In the genomic region with DNA sequence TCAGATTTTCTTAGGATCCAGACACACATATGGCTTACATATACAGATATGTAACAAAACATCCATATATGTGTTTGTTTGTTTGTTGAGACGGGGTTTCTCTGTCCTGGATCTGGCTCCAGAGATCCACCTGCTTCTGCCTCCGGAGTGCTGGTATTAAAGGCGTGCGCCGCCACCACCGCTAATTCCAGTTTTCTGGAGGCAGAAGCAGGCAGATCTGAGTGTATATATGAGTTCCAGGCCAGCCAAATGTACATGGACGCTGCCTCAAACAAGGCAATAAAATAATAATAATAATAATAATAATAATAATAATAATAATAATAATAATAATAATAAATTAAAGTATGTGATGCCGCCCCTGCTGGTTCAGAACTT, we compare ENCODE assay signal across 12 mouse cellular contexts. TPM values are rescaled to one million over a fixed set of nuclear protein-coding genes. Genes with fewer than 3 reads are reported as not detected.
DNase-seq lines count a peak whose midpoint lies in the region; ATAC-seq and TF ChIP-seq lines count a peak whose summit lies in the region.
"Had no signal": no experiment of that assay in that cellular context is flagged by ENCODE, and none has a peak within 500 bp of the region (broad histone marks: within the 10 kb centered on the region; RNA-seq: fewer than 3 reads in every experiment).

No protein-coding gene starts in this region.

- H3K4me3 ChIP-seq in lung, embryonic 14.5 days (ENCODE audit: low read depth, low read length): no peak overlapping the region; the same call in 1 of the 2 replicates
- H3K4me3 ChIP-seq in embryonic facial prominence, embryonic 14.5 days (ENCODE audit: low read depth, low read length): peak overlapping the region; percentile 73; the same call in 1 of the 2 replicates
- peak overlapping the region; percentile 76; the same call in 1 of the 2 replicates for H3K4me3 ChIP-seq in hindbrain, embryonic 16.5 days (ENCODE audit: low read length)
- no peak overlapping the region; the same call in 1 of the 2 replicates for H3K4me3 ChIP-seq in midbrain, embryonic 16.5 days (ENCODE audit: low read depth, low read length)

- H3K9me3 ChIP-seq in lung, embryonic 14.5 days (ENCODE audit: low read depth, low read length): no peaks in the 10 kb centered on the region
- H3K9me3 ChIP-seq in embryonic facial prominence, embryonic 14.5 days (ENCODE audit: control insufficient read depth, low read length): no peaks in the 10 kb centered on the region
- no peaks in the 10 kb centered on the region for H3K9me3 ChIP-seq in hindbrain, embryonic 16.5 days (ENCODE audit: control insufficient read depth, low read length)
- H3K9me3 ChIP-seq in midbrain, embryonic 16.5 days (replicated peaks; ENCODE audit: control insufficient read depth, low read length, poor library complexity, severe bottlenecking): no peaks in the 10 kb centered on the region

- no peak overlapping the region for H3K27ac ChIP-seq in lung, embryonic 14.5 days (ENCODE audit: low read depth)
- H3K27ac ChIP-seq in embryonic facial prominence, embryonic 14.5 days (replicated peaks; ENCODE audit: low read depth, low read length): no peak overlapping the region
- no peak overlapping the region for H3K27ac ChIP-seq in hindbrain, embryonic 16.5 days (ENCODE audit: low read depth, low read length)
- H3K27ac ChIP-seq in midbrain, embryonic 16.5 days (ENCODE audit: low read length): no peak overlapping the region

- 0 out of 2 replicates have a peak, but pooled peaks cover 6% of the 10 kb centered on the region for H3K4me1 ChIP-seq in lung, embryonic 14.5 days (ENCODE audit: insufficient read depth)
- peaks cover 7% of the 10 kb centered on the region; the same call in 1 of the 2 replicates for H3K4me1 ChIP-seq in embryonic facial prominence, embryonic 14.5 days (ENCODE audit: control insufficient read depth, insufficient read depth, low read length)
- peaks cover 11% of the 10 kb centered on the region for H3K4me1 ChIP-seq in hindbrain, embryonic 16.5 days (ENCODE audit: control insufficient read depth, insufficient read depth, low read depth, low read length)
- peaks cover 13% of the 10 kb centered on the region for H3K4me1 ChIP-seq in midbrain, embryonic 16.5 days (ENCODE audit: control insufficient read depth, insufficient read depth, low read length)

- no peak for DNase-seq in lung, embryonic 14.5 days
- no peak for DNase-seq in lung, postnatal 36 days
- DNase-seq in embryonic facial prominence, embryonic 14.5 days (ENCODE audit: low spot score): no peak
- no peak for DNase-seq in cerebellum, postnatal 25 days
- no peak for DNase-seq in adrenal gland, postnatal 10 days

- peak; percentile 43 for ATAC-seq in lung, embryonic 14.5 days (ENCODE audit: insufficient read depth)
- ATAC-seq in embryonic facial prominence, embryonic 14.5 days (ENCODE audit: low read depth): no peak
- peak; percentile 21; the same call in 1 of the 2 replicates for ATAC-seq in hindbrain, embryonic 16.5 days
- peak; percentile 37; the same call in 1 of the 2 replicates for ATAC-seq in midbrain, embryonic 16.5 days

- TF ChIP-seq CTCF in lung, embryonic 14.5 days (IDR thresholded peaks at IDR 0.05; ENCODE audit: low read depth): no peak

- H3K36me3 ChIP-seq in lung, embryonic 14.5 days (ENCODE audit: insufficient read depth): peaks cover 5% of the 10 kb centered on the region; the same call in 1 of the 2 replicates
- peaks cover 15% of the 10 kb centered on the region; the same call in 1 of the 2 replicates for H3K36me3 ChIP-seq in embryonic facial prominence, embryonic 14.5 days (ENCODE audit: control insufficient read depth, insufficient read depth, low read length)
- H3K36me3 ChIP-seq in hindbrain, embryonic 16.5 days (ENCODE audit: control insufficient read depth, insufficient read depth, low read length): peaks cover 8% of the 10 kb centered on the region; the same call in 1 of the 2 replicates
- peaks cover 4% of the 10 kb centered on the region for H3K36me3 ChIP-seq in midbrain, embryonic 16.5 days (ENCODE audit: control insufficient read depth, insufficient read depth, low read length)

- no peak overlapping the region; the same call in 1 of the 2 replicates for H3K4me2 ChIP-seq in lung, embryonic 14.5 days
- no peak overlapping the region for H3K4me2 ChIP-seq in embryonic facial prominence, embryonic 14.5 days (ENCODE audit: low read depth, low read length)
- H3K4me2 ChIP-seq in hindbrain, embryonic 16.5 days (ENCODE audit: low read length): no peak overlapping the region
- no peak overlapping the region for H3K4me2 ChIP-seq in midbrain, embryonic 16.5 days (ENCODE audit: low read length)

- H3K27me3 ChIP-seq in lung, embryonic 14.5 days (ENCODE audit: insufficient read depth, low read length): no peaks in the 10 kb centered on the region
- no peaks in the 10 kb centered on the region for H3K27me3 ChIP-seq in embryonic facial prominence, embryonic 14.5 days (replicated peaks; ENCODE audit: control insufficient read depth, insufficient read depth, low read length)
- no peaks in the 10 kb centered on the region for H3K27me3 ChIP-seq in hindbrain, embryonic 16.5 days (replicated peaks; ENCODE audit: control insufficient read depth, insufficient read depth, low read length)
- no peaks in the 10 kb centered on the region for H3K27me3 ChIP-seq in midbrain, embryonic 16.5 days (ENCODE audit: control insufficient read depth, insufficient read depth, low read depth, low read length)

- no peak overlapping the region for H3K9ac ChIP-seq in lung, embryonic 14.5 days
- no peak overlapping the region for H3K9ac ChIP-seq in embryonic facial prominence, embryonic 14.5 days (ENCODE audit: low read depth, low read length)
- no peak overlapping the region for H3K9ac ChIP-seq in hindbrain, embryonic 16.5 days (ENCODE audit: low read depth, low read length)
- 0 out of 2 replicates have a peak overlapping the region, but pooled peaks have one; percentile 89 for H3K9ac ChIP-seq in midbrain, embryonic 16.5 days (ENCODE audit: low read depth, low read length)

- 56% methylated on average over 8 of the region's 8 CpGs for WGBS in lung, embryonic 14.5 days
- WGBS in embryonic facial prominence, embryonic 14.5 days: 60% methylated on average over 8 of the region's 8 CpGs
- 61% methylated on average over 8 of the region's 8 CpGs for whole genome bisulfite sequencing in hindbrain, embryonic 16.5 days
- WGBS in midbrain, embryonic 16.5 days: 62% methylated on average over 8 of the region's 8 CpGs

RNA-seq across cellular contexts. Expression of gene Eid2b, which starts 0.3 kb away (rescaled TPM):
- 9.0 and 10.9 TPM in 2 replicates for polyA plus RNA-seq in lung, embryonic 14.5 days (2014; fragmentation: Nextera tagmentation; extraction: Ambion mirVana)
- 13.4 TPM in 2 replicates for polyA plus RNA-seq in embryonic facial prominence, embryonic 14.5 days (2014; fragmentation: Nextera tagmentation; extraction: Ambion mirVana)
- polyA plus RNA-seq in hindbrain, embryonic 16.5 days (2015; fragmentation: Nextera tagmentation; extraction: Ambion mirVana): 33.5 and 36.3 TPM in 2 replicates
- polyA plus RNA-seq in midbrain, embryonic 16.5 days (2015; fragmentation: Nextera tagmentation; extraction: Ambion mirVana): 44.2 and 44.8 TPM in 2 replicates
- total RNA-seq in adrenal gland, postnatal 10 days (2021): 10 to 100 TPM; 13.4 to 15.7 TPM

RNA-seq across cellular contexts. Expression of gene Eid2, which starts 9.5 kb away (rescaled TPM):
- 9.8 and 12.9 TPM in 2 replicates for polyA plus RNA-seq in lung, embryonic 14.5 days (2014; fragmentation: Nextera tagmentation; extraction: Ambion mirVana)
- polyA plus RNA-seq in embryonic facial prominence, embryonic 14.5 days (2014; fragmentation: Nextera tagmentation; extraction: Ambion mirVana): 4.9 and 6.3 TPM in 2 replicates
- 2.9 and 3.7 TPM in 2 replicates for polyA plus RNA-seq in hindbrain, embryonic 16.5 days (2015; fragmentation: Nextera tagmentation; extraction: Ambion mirVana)
- polyA plus RNA-seq in midbrain, embryonic 16.5 days (2015; fragmentation: Nextera tagmentation; extraction: Ambion mirVana): 3.5 and 4.3 TPM in 2 replicates
- 10 to 100 TPM; 22.8 to 34.9 TPM for total RNA-seq in adrenal gland, postnatal 10 days (2021)

RNA-seq across cellular contexts. Expression of gene Selenov, which starts 13.8 kb away (rescaled TPM):
- polyA plus RNA-seq in lung, embryonic 14.5 days (2014; fragmentation: Nextera tagmentation; extraction: Ambion mirVana): 0.15 TPM in 1 of 2 replicates, not detected in the other
- polyA plus RNA-seq in embryonic facial prominence, embryonic 14.5 days (2014; fragmentation: Nextera tagmentation; extraction: Ambion mirVana): 0.42 TPM in 1 of 2 replicates, not detected in the other
- 1.7 and 3.1 TPM in 2 replicates for polyA plus RNA-seq in hindbrain, embryonic 16.5 days (2015; fragmentation: Nextera tagmentation; extraction: Ambion mirVana)
- 1.2 TPM in 2 replicates for polyA plus RNA-seq in midbrain, embryonic 16.5 days (2015; fragmentation: Nextera tagmentation; extraction: Ambion mirVana)
- 1 to 10 TPM in 1 of 2 experiments, not detected in 1; 1.2 TPM for total RNA-seq in adrenal gland, postnatal 10 days (2021)
- total RNA-seq: gastrocnemius, postnatal 14 days; heart, postnatal 25 days; megakaryocyte progenitor cell, adult 5-6 weeks had no signal
- polyA plus RNA-seq: large intestine, adult 2 months; spleen, adult 2 months had no signal

RNA-seq across cellular contexts. Expression of gene Dll3, which starts 24.8 kb away (rescaled TPM):
- 0.43 and 0.66 TPM in 2 replicates for polyA plus RNA-seq in lung, embryonic 14.5 days (2014; fragmentation: Nextera tagmentation; extraction: Ambion mirVana)
- 0.90 and 2.1 TPM in 2 replicates for polyA plus RNA-seq in embryonic facial prominence, embryonic 14.5 days (2014; fragmentation: Nextera tagmentation; extraction: Ambion mirVana)
- polyA plus RNA-seq in hindbrain, embryonic 16.5 days (2015; fragmentation: Nextera tagmentation; extraction: Ambion mirVana): 18.6 and 19.2 TPM in 2 replicates
- polyA plus RNA-seq in midbrain, embryonic 16.5 days (2015; fragmentation: Nextera tagmentation; extraction: Ambion mirVana): 16.3 and 16.5 TPM in 2 replicates
- total RNA-seq in adrenal gland, postnatal 10 days (2021): under 1 TPM; 0.33 to 0.36 TPM
- total RNA-seq: gastrocnemius, postnatal 14 days; heart, postnatal 25 days had no signal
- polyA plus RNA-seq: spleen, adult 2 months had no signal

RNA-seq across cellular contexts. Expression of gene Timm50, which starts 34.6 kb away (rescaled TPM):
- polyA plus RNA-seq in lung, embryonic 14.5 days (2014; fragmentation: Nextera tagmentation; extraction: Ambion mirVana): 162 and 174 TPM in 2 replicates
- 124 and 134 TPM in 2 replicates for polyA plus RNA-seq in embryonic facial prominence, embryonic 14.5 days (2014; fragmentation: Nextera tagmentation; extraction: Ambion mirVana)
- polyA plus RNA-seq in hindbrain, embryonic 16.5 days (2015; fragmentation: Nextera tagmentation; extraction: Ambion mirVana): 131 and 142 TPM in 2 replicates
- 119 and 123 TPM in 2 replicates for polyA plus RNA-seq in midbrain, embryonic 16.5 days (2015; fragmentation: Nextera tagmentation; extraction: Ambion mirVana)
- 100 to 1,000 TPM; 108 to 114 TPM for total RNA-seq in adrenal gland, postnatal 10 days (2021)

Comparison
In these comparisons a context has a peak if more than half of its experiments do, and no peak if none do; other contexts are left out.
1. H3K4me3 ChIP-seq: peak in embryonic facial prominence, embryonic 14.5 days (single experiment) and hindbrain, embryonic 16.5 days (single experiment); none in lung, embryonic 14.5 days (single experiment) and midbrain, embryonic 16.5 days (single experiment).